In genomic region chr11:121645394-121645793, GRCm38 (mm10) we compare ENCODE assay signal across 20 mouse cellular contexts. TPM values are rescaled to one million over a fixed set of nuclear protein-coding genes. Genes with fewer than 3 reads are reported as not detected.
DNase-seq lines count a peak whose midpoint lies in the region; ATAC-seq lines count a peak whose summit lies in the region.
"Had no signal": no experiment of that assay in that cellular context is flagged by ENCODE, and none has a peak within 500 bp of the region (broad histone marks: within the 10 kb centered on the region; RNA-seq: fewer than 3 reads in every experiment).

No protein-coding gene starts in this region.

- no peak overlapping the region for H3K27ac ChIP-seq in heart, embryonic 10.5 days
- H3K27ac ChIP-seq in midbrain, embryonic 11.5 days (ENCODE audit: low read depth, low read length): no peak overlapping the region
- no peak overlapping the region for H3K27ac ChIP-seq in midbrain, embryonic 10.5 days (replicated peaks)
- H3K27ac ChIP-seq: embryonic facial prominence, embryonic 10.5 days; embryonic facial prominence, embryonic 12.5 days; forebrain, embryonic 13.5 days; forebrain, embryonic 15.5 days had no signal

- H3K9ac ChIP-seq in midbrain, embryonic 11.5 days (ENCODE audit: low read length): no peak overlapping the region
- H3K9ac ChIP-seq: embryonic facial prominence, embryonic 12.5 days; forebrain, embryonic 13.5 days; forebrain, embryonic 15.5 days had no signal

- 92% methylated on average over 6 of the region's 6 CpGs for WGBS in heart, embryonic 10.5 days
- WGBS in midbrain, embryonic 11.5 days: 96% methylated on average over 6 of the region's 6 CpGs
- 94% methylated on average over 6 of the region's 6 CpGs for WGBS in midbrain, embryonic 10.5 days

- peaks cover 17% of the 10 kb centered on the region; the same call in 1 of the 2 replicates for H3K36me3 ChIP-seq in heart, embryonic 10.5 days
- H3K36me3 ChIP-seq in midbrain, embryonic 11.5 days (ENCODE audit: control insufficient read depth, insufficient read depth, low read length): no peaks in the 10 kb centered on the region; the same call in 1 of the 2 replicates
- H3K36me3 ChIP-seq in midbrain, embryonic 10.5 days: peaks cover 8% of the 10 kb centered on the region; the same call in 1 of the 2 replicates
- H3K36me3 ChIP-seq: forebrain, embryonic 15.5 days had no signal

- no peaks in the 10 kb centered on the region for H3K27me3 ChIP-seq in heart, embryonic 10.5 days (ENCODE audit: insufficient read depth, poor library complexity, severe bottlenecking)
- no peaks in the 10 kb centered on the region for H3K27me3 ChIP-seq in midbrain, embryonic 11.5 days (ENCODE audit: control insufficient read depth, insufficient read depth, low read length)
- H3K27me3 ChIP-seq in midbrain, embryonic 10.5 days (ENCODE audit: low read depth, poor library complexity, severe bottlenecking): no peaks in the 10 kb centered on the region
- H3K27me3 ChIP-seq: embryonic facial prominence, embryonic 12.5 days; forebrain, embryonic 13.5 days; forebrain, embryonic 15.5 days had no signal

- no peaks in the 10 kb centered on the region for H3K9me3 ChIP-seq in heart, embryonic 10.5 days
- no peaks in the 10 kb centered on the region for H3K9me3 ChIP-seq in midbrain, embryonic 11.5 days (ENCODE audit: control insufficient read depth, low read length)
- no peaks in the 10 kb centered on the region for H3K9me3 ChIP-seq in midbrain, embryonic 10.5 days (replicated peaks)
- H3K9me3 ChIP-seq: embryonic facial prominence, embryonic 10.5 days; embryonic facial prominence, embryonic 12.5 days; forebrain, embryonic 13.5 days; forebrain, embryonic 15.5 days had no signal

- no peak overlapping the region for H3K4me3 ChIP-seq in heart, embryonic 10.5 days
- H3K4me3 ChIP-seq in midbrain, embryonic 11.5 days (ENCODE audit: low read depth, low read length): no peak overlapping the region
- no peak overlapping the region for H3K4me3 ChIP-seq in midbrain, embryonic 10.5 days
- H3K4me3 ChIP-seq: embryonic facial prominence, embryonic 10.5 days; embryonic facial prominence, embryonic 12.5 days; forebrain, embryonic 13.5 days; forebrain, embryonic 15.5 days had no signal

- no peak overlapping the region for H3K4me2 ChIP-seq in midbrain, embryonic 11.5 days
- H3K4me2 ChIP-seq: embryonic facial prominence, embryonic 12.5 days; forebrain, embryonic 13.5 days; forebrain, embryonic 15.5 days had no signal

- H3K4me1 ChIP-seq in heart, embryonic 10.5 days: 0 out of 2 replicates have a peak, but pooled peaks cover 8% of the 10 kb centered on the region
- H3K4me1 ChIP-seq in midbrain, embryonic 11.5 days (ENCODE audit: control insufficient read depth, insufficient read depth, low read length): no peaks in the 10 kb centered on the region
- H3K4me1 ChIP-seq in midbrain, embryonic 10.5 days: no peaks in the 10 kb centered on the region
- H3K4me1 ChIP-seq: embryonic facial prominence, embryonic 12.5 days; forebrain, embryonic 13.5 days had no signal

- DNase-seq in frontal cortex, postnatal 10 days (ENCODE audit: low spot score in 2 of 2): no peak
- DNase-seq in heart, embryonic 10.5 days (ENCODE audit: low spot score): peak; percentile 30
- DNase-seq in heart, postnatal 4 days: no peak
- DNase-seq in midbrain, embryonic 11.5 days (ENCODE audit: low spot score, missing footprints): peak; percentile 33
- DNase-seq in midbrain, embryonic 10.5 days (ENCODE audit: low spot score): no peak
- DNase-seq in telencephalon, adult 2 months (ENCODE audit: low read depth, low spot score): peak; percentile 49
- DNase-seq in ovary, postnatal 14 days (ENCODE audit: low spot score): no peak
- DNase-seq: adrenal gland, adult 2 months; adrenal gland, postnatal 10 days; adrenal gland, postnatal 25 days; cerebellum, adult 11-12 months; cerebellum, adult 2 months; cerebellum, adult 9-10 months; cerebellum, postnatal 10 days; cerebellum, postnatal 25 days had no signal

- ATAC-seq in frontal cortex, adult (ENCODE audit: low TSS enrichment): peak; percentile 85
- ATAC-seq in midbrain, embryonic 11.5 days (ENCODE audit: low FRiP score): no peak
- ATAC-seq: forebrain, embryonic 13.5 days; forebrain, embryonic 15.5 days had no signal

RNA-seq across cellular contexts. Expression of gene B3gntl1, which starts 27.6 kb away (rescaled TPM):
- 7.4 and 9.7 TPM in 2 replicates for polyA plus RNA-seq in heart, embryonic 10.5 days (2016; fragmentation: Nextera tagmentation; extraction: Ambion mirVana)
- 1 to 10 TPM; 4.4 to 4.6 TPM for total RNA-seq in heart, postnatal 4 days (2021)
- polyA plus RNA-seq in midbrain, embryonic 11.5 days (2014; fragmentation: Nextera tagmentation; extraction: Ambion mirVana): 5.2 and 5.6 TPM in 2 replicates
- 7.2 and 7.7 TPM in 2 replicates for polyA plus RNA-seq in midbrain, embryonic 10.5 days (2016; fragmentation: Nextera tagmentation; extraction: Ambion mirVana)

RNA-seq across cellular contexts. Expression of gene Metrnl, which starts 56.0 kb away (rescaled TPM):
- 6.3 and 6.4 TPM in 2 replicates for polyA plus RNA-seq in heart, embryonic 10.5 days (2016; fragmentation: Nextera tagmentation; extraction: Ambion mirVana)
- 10 to 100 TPM; 15.4 to 17.3 TPM for total RNA-seq in heart, postnatal 4 days (2021)
- 10.5 and 10.7 TPM in 2 replicates for polyA plus RNA-seq in midbrain, embryonic 11.5 days (2014; fragmentation: Nextera tagmentation; extraction: Ambion mirVana)
- polyA plus RNA-seq in midbrain, embryonic 10.5 days (2016; fragmentation: Nextera tagmentation; extraction: Ambion mirVana): 12.8 TPM in 2 replicates

Comparison
In these comparisons a context has a peak if more than half of its experiments do, and no peak if none do; other contexts are left out.
1. DNase-seq: peak in heart, embryonic 10.5 days (single experiment), midbrain, embryonic 11.5 days (single experiment) and telencephalon, adult 2 months (single experiment); none in frontal cortex, postnatal 10 days (0 of 2), heart, postnatal 4 days (single experiment), midbrain, embryonic 10.5 days (single experiment) and ovary, postnatal 14 days (single experiment).